In the genomic region with DNA sequence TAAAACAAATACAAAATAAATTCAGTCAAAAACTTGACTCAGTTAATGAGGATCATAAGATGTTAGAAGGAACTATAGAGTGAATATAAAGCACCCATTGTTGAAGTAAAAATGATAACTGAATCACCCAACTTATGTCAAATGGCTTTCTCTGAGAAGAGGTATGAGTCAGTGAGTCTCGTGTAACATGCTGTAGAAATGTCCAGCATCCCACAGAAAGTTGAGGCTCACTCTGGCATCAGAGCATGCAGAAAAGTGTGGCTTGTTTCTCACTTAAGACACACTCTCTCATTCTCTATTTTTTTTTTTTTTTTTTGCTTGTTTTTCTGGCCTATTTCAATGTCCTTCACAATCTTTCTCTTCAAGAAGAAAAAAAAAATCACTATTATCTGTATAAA, we compare ENCODE assay signal across 10 mouse cellular contexts. TPM values are rescaled to one million over a fixed set of nuclear protein-coding genes. Genes with fewer than 3 reads are reported as not detected.
DNase-seq lines count a peak whose midpoint lies in the region; ATAC-seq and TF ChIP-seq lines count a peak whose summit lies in the region.
"Had no signal": no experiment of that assay in that cellular context is flagged by ENCODE, and none has a peak within 500 bp of the region (broad histone marks: within the 10 kb centered on the region; RNA-seq: fewer than 3 reads in every experiment).

No protein-coding gene starts in this region.

- peaks cover 47% of the 10 kb centered on the region for H3K4me1 ChIP-seq in heart, embryonic 13.5 days
- H3K4me1 ChIP-seq in ES-E14 (ENCODE audit: control insufficient read depth in 2 of 2, insufficient read depth in 2 of 2, low read length in 2 of 2, poor library complexity in 1 of 2), result peaks cover 6 to 15% of the 10 kb centered on the region in 2 experiments; a peak in 3 of 4 replicates
- peaks cover 18% of the 10 kb centered on the region for H3K4me1 ChIP-seq in forebrain, postnatal 0 days (ENCODE audit: insufficient read depth)
- H3K4me1 ChIP-seq in midbrain, embryonic 10.5 days, result peaks cover 56% of the 10 kb centered on the region

- peak overlapping the region; percentile 87 for H3K4me3 ChIP-seq in heart, embryonic 13.5 days
- H3K4me3 ChIP-seq in ES-E14 (ENCODE audit: insufficient read depth in 1 of 2, low read depth in 1 of 2, low read length in 2 of 2, poor library complexity in 1 of 2, severe bottlenecking in 1 of 2), result peak overlapping the region; percentile 79 to 82
- peak overlapping the region; percentile 92 for H3K4me3 ChIP-seq in forebrain, postnatal 0 days (ENCODE audit: low read depth, low read length)
- H3K4me3 ChIP-seq in midbrain, embryonic 10.5 days, result peak overlapping the region; percentile 76

- no peak for ATAC-seq in heart, embryonic 13.5 days (ENCODE audit: extremely low read depth, insufficient number of reproducible peaks, low FRiP score, low TSS enrichment)
- no peak for ATAC-seq in forebrain, postnatal 0 days

- intact Hi-C loops in heart, postnatal 36 days (cut with DNase I), result no loop called here

- peak overlapping the region; percentile 85 for H3K4me2 ChIP-seq in heart, embryonic 13.5 days
- H3K4me2 ChIP-seq in forebrain, postnatal 0 days (ENCODE audit: low read depth), result peak overlapping the region; percentile 60

- no peaks in the 10 kb centered on the region for H3K27me3 ChIP-seq in heart, embryonic 13.5 days (replicated peaks)
- H3K27me3 ChIP-seq in forebrain, postnatal 0 days (ENCODE audit: insufficient read depth, low read length), result no peaks in the 10 kb centered on the region
- H3K27me3 ChIP-seq in midbrain, embryonic 10.5 days (ENCODE audit: low read depth, poor library complexity, severe bottlenecking), result no peaks in the 10 kb centered on the region

- H3K27ac ChIP-seq in heart, embryonic 13.5 days (replicated peaks), result peak overlapping the region; percentile 99
- H3K27ac ChIP-seq in ES-E14 (ENCODE audit: insufficient read depth, low read depth, low read length, poor library complexity, severe bottlenecking), result peak overlapping the region; percentile 97; the same call in 1 of the 2 replicates
- H3K27ac ChIP-seq in forebrain, postnatal 0 days (ENCODE audit: low read depth, low read length), result peak overlapping the region; percentile 93
- peak overlapping the region; percentile 99 for H3K27ac ChIP-seq in midbrain, embryonic 10.5 days (replicated peaks)

- 33% methylated on average over 1 of the region's 1 CpGs for WGBS in heart, embryonic 13.5 days
- 19% methylated on average over 1 of the region's 1 CpGs for WGBS in forebrain, postnatal 0 days
- WGBS in midbrain, embryonic 10.5 days, result 36% methylated on average over 1 of the region's 1 CpGs

- in situ Hi-C loops in ES-E14 (cut with MboI; ENCODE audit: low sequenced_read_pairs in 2 of 2, unreplicated experiment in 2 of 2), result no loop called here

- no peak for DNase-seq in heart, postnatal 36 days
- DNase-seq in ES-E14 (ENCODE audit: low read depth, low spot score), result no peak
- DNase-seq in forebrain, postnatal 0 days, result no peak
- DNase-seq in midbrain, embryonic 10.5 days (ENCODE audit: low spot score), result no peak
- DNase-seq in urinary bladder, postnatal 14 days (ENCODE audit: low spot score), result no peak
- no peak for DNase-seq in thymus, postnatal 10 days (ENCODE audit: low spot score in 2 of 2)
- no peak for DNase-seq in retina, postnatal 1 day

- H3K9ac ChIP-seq in heart, embryonic 13.5 days, result peak overlapping the region; percentile 86
- no peak overlapping the region; the same call in 1 of the 2 replicates for H3K9ac ChIP-seq in ES-E14 (ENCODE audit: insufficient read depth, low read depth, low read length, poor library complexity, severe bottlenecking)
- peak overlapping the region; percentile 95 for H3K9ac ChIP-seq in forebrain, postnatal 0 days

- H3K9me3 ChIP-seq in heart, embryonic 13.5 days, result no peaks in the 10 kb centered on the region
- H3K9me3 ChIP-seq in ES-E14 (ENCODE audit: control insufficient read depth, insufficient read depth, low read depth, low read length), result no peaks in the 10 kb centered on the region
- no peaks in the 10 kb centered on the region for H3K9me3 ChIP-seq in forebrain, postnatal 0 days (ENCODE audit: low read length)
- no peaks in the 10 kb centered on the region for H3K9me3 ChIP-seq in midbrain, embryonic 10.5 days (replicated peaks)

- peaks cover 13% of the 10 kb centered on the region for H3K36me3 ChIP-seq in heart, embryonic 13.5 days
- peaks cover 2% of the 10 kb centered on the region; the same call in 1 of the 2 replicates for H3K36me3 ChIP-seq in ES-E14 (ENCODE audit: control insufficient read depth, insufficient read depth, low read length, poor library complexity, severe bottlenecking)
- peaks cover 3% of the 10 kb centered on the region; the same call in 1 of the 2 replicates for H3K36me3 ChIP-seq in forebrain, postnatal 0 days (ENCODE audit: insufficient read depth)
- H3K36me3 ChIP-seq in midbrain, embryonic 10.5 days, result peaks cover 18% of the 10 kb centered on the region

- TF ChIP-seq CTCF in forebrain, postnatal 0 days (IDR thresholded peaks at IDR 0.05; ENCODE audit: low read depth), result no peak

TF ChIP-seq in ES-E14, 5 proteins besides CTCF, POLR2A, EP300 and RAD21:
- TF ChIP-seq CHD2 (IDR thresholded peaks at IDR 0.05; ENCODE audit: low read depth, low read length) (no peak), HCFC1 (IDR thresholded peaks at IDR 0.05; ENCODE audit: borderline replicate concordance, insufficient read depth, low read length) (no peak), ZC3H11A (IDR thresholded peaks at IDR 0.05; ENCODE audit: borderline replicate concordance, low read depth, low read length) (no peak)

RNA-seq across cellular contexts. Expression of a gene that starts 0.5 kb away (rescaled TPM):
- 245 and 277 TPM in 2 replicates for polyA plus RNA-seq in heart, embryonic 13.5 days (2015; fragmentation: Nextera tagmentation; extraction: Ambion mirVana)
- 100 to 1,000 TPM; 361 to 367 TPM for total RNA-seq in heart, postnatal 36 days (2021)
- total RNA-seq in ES-E14 (2012; rRNA removed), result 238 and 248 TPM in 2 replicates
- 168 and 184 TPM in 2 replicates for total RNA-seq in forebrain, postnatal 0 days (2014; rRNA removed)
- polyA plus RNA-seq in forebrain, postnatal 0 days (2015; fragmentation: Nextera tagmentation; extraction: Ambion mirVana), result 270 and 278 TPM in 2 replicates
- 144 and 174 TPM in 2 replicates for polyA plus RNA-seq in midbrain, embryonic 10.5 days (2016; fragmentation: Nextera tagmentation; extraction: Ambion mirVana)

RNA-seq across cellular contexts. Expression of a gene that starts 26.7 kb away (rescaled TPM):
- polyA plus RNA-seq in heart, embryonic 13.5 days (2015; fragmentation: Nextera tagmentation; extraction: Ambion mirVana), result 0.19 and 0.32 TPM in 2 replicates
- total RNA-seq in heart, postnatal 36 days (2021), result not detected
- 2.5 and 5.3 TPM in 2 replicates for total RNA-seq in ES-E14 (2012; rRNA removed)
- 0.15 and 0.57 TPM in 2 replicates for total RNA-seq in forebrain, postnatal 0 days (2014; rRNA removed)
- 0.15 and 0.18 TPM in 2 replicates for polyA plus RNA-seq in forebrain, postnatal 0 days (2015; fragmentation: Nextera tagmentation; extraction: Ambion mirVana)
- 2.7 and 4.7 TPM in 2 replicates for polyA plus RNA-seq in midbrain, embryonic 10.5 days (2016; fragmentation: Nextera tagmentation; extraction: Ambion mirVana)
- total RNA-seq: liver, adult 2 months had no signal
- polyA plus RNA-seq: CD4-positive, CD25-positive, alpha-beta regulatory T cell, adult 4 months; liver, adult 2 months had no signal

RNA-seq across cellular contexts. Expression of a gene that starts 52.7 kb away (rescaled TPM):
- polyA plus RNA-seq in heart, embryonic 13.5 days (2015; fragmentation: Nextera tagmentation; extraction: Ambion mirVana), result 12.1 and 13.2 TPM in 2 replicates
- 10 to 100 TPM; 11.2 to 13.0 TPM for total RNA-seq in heart, postnatal 36 days (2021)
- 22.3 and 27.1 TPM in 2 replicates for total RNA-seq in ES-E14 (2012; rRNA removed)
- total RNA-seq in forebrain, postnatal 0 days (2014; rRNA removed), result 24.9 and 27.7 TPM in 2 replicates
- 15.0 and 22.9 TPM in 2 replicates for polyA plus RNA-seq in forebrain, postnatal 0 days (2015; fragmentation: Nextera tagmentation; extraction: Ambion mirVana)
- polyA plus RNA-seq in midbrain, embryonic 10.5 days (2016; fragmentation: Nextera tagmentation; extraction: Ambion mirVana), result 24.7 and 26.8 TPM in 2 replicates
